Mouse (Mus musculus) forebrain, embryonic 13.5 days (tissue): ENCODE measurements at regions not wholly inside any gene's neighbourhood (a gene's known extent, or its start where the extent isn't known, plus 50 kb on each side); places are given as distances from the start of the nearest gene placed in this dataset.

Experiments
- ATAC-seq: fragments of 200-750 bp; cut with Nextera tagmentation; 2 replicates; pipeline ENCODE4 v1.8.0; 2017
- H3K27ac ChIP-seq: fragments of 300-500 bp; sonication (generic); 2 replicates; pipeline ENCODE4 v1.5.1; 2015; ENCODE audit warnings: inconsistent platforms, mild to moderate bottlenecking, moderate library complexity
- H3K27me3 ChIP-seq: fragments of 300-500 bp; sonication (generic); 2 replicates; pipeline ENCODE4 v1.6.1; 2015; ENCODE audit warnings: mild to moderate bottlenecking, inconsistent platforms
- H3K36me3 ChIP-seq: fragments of 300-500 bp; sonication (generic); 2 replicates; pipeline ENCODE4 v1.6.1; 2015; ENCODE audit warnings: mild to moderate bottlenecking, inconsistent platforms; ENCODE audit not compliant: poor library complexity, severe bottlenecking
- H3K4me1 ChIP-seq: fragments of 300-500 bp; sonication (generic); 2 replicates; pipeline ENCODE4 v1.6.1; 2015; ENCODE audit warnings: inconsistent platforms
- H3K4me2 ChIP-seq: fragments of 300-500 bp; sonication (generic); 2 replicates; pipeline ENCODE4 v1.6.1; 2015; ENCODE audit warnings: inconsistent platforms, mild to moderate bottlenecking, moderate library complexity
- H3K4me3 ChIP-seq: fragments of 300-500 bp; sonication (generic); 2 replicates; pipeline ENCODE4 v1.5.1; 2015; ENCODE audit warnings: mild to moderate bottlenecking, inconsistent platforms
- H3K9ac ChIP-seq: fragments of 300-500 bp; sonication (generic); 2 replicates; pipeline ENCODE4 v1.6.1; 2015; ENCODE audit warnings: mild to moderate bottlenecking, inconsistent platforms
- H3K9me3 ChIP-seq: fragments of 300-500 bp; sonication (generic); replicated peaks from 2 replicates; pipeline ENCODE4 v1.6.1; 2016; ENCODE audit warnings: inconsistent platforms
- WGBS: fragments of 180-500 bp; shearing (Covaris S2); methylation state at CpG from one replicate; pipeline ENCODE4 v1.1.7; 2015; 5-methylcytosine and 5-hydroxymethylcytosine counted together

- Histone ChIP-seq H3K36me3 (peaks cover 24% of the 10 kb centered on the region), H3K9ac (no peak overlapping the region), H3K27me3 (no peaks in the 10 kb centered on the region), H3K4me3 (no peak overlapping the region), H3K9me3 (no peaks in the 10 kb centered on the region), H3K4me1 (no peaks in the 10 kb centered on the region; the same call in 1 of the 2 replicates), H3K4me2 (no peak overlapping the region), H3K27ac (no peak overlapping the region)
- 96% methylated on average over 2 of the region's 2 CpGs for WGBS
- no peak for ATAC-seq
These were observed 326.5 kb upstream of the Ubash3b start for GRCm38 (mm10) chr9:41488046-41488445.

GRCm38 (mm10) chr9:41483218-41483617, 321.7 kb upstream of the Ubash3b start:
- H3K9me3 ChIP-seq = no peaks in the 10 kb centered on the region
- H3K4me2 ChIP-seq = no peak overlapping the region
- peaks cover under 1% of the 10 kb centered on the region; the same call in 1 of the 2 replicates for H3K4me1 ChIP-seq
- H3K27ac ChIP-seq = no peak overlapping the region
- ATAC-seq = no peak
- H3K36me3 ChIP-seq = peaks cover 16% of the 10 kb centered on the region
- H3K4me3 ChIP-seq = no peak overlapping the region
- H3K27me3 ChIP-seq = no peaks in the 10 kb centered on the region
- 91% methylated on average over 3 of the region's 3 CpGs for WGBS
- no peak overlapping the region for H3K9ac ChIP-seq

GRCm38 (mm10) chr9:41481611-41482266, 320.2 kb upstream of the Ubash3b start:
- Histone ChIP-seq H3K27me3 (no peaks in the 10 kb centered on the region), H3K4me3 (no peak overlapping the region), H3K9ac (no peak overlapping the region), H3K9me3 (no peaks in the 10 kb centered on the region), H3K36me3 (peaks cover 5% of the 10 kb centered on the region), H3K4me1 (peaks cover 6% of the 10 kb centered on the region; the same call in 1 of the 2 replicates), H3K27ac (no peak overlapping the region), H3K4me2 (no peak overlapping the region)
- WGBS = 93% methylated on average over 6 of the region's 6 CpGs
- ATAC-seq = no peak

- H3K9me3 ChIP-seq = no peaks in the 10 kb centered on the region
- H3K4me1 ChIP-seq = peaks cover 20% of the 10 kb centered on the region
- no peaks in the 10 kb centered on the region for H3K27me3 ChIP-seq
- peaks cover 5% of the 10 kb centered on the region; the same call in 1 of the 2 replicates for H3K36me3 ChIP-seq
- H3K4me3 ChIP-seq = no peak overlapping the region
- 88% methylated on average over 13 of the region's 13 CpGs for WGBS
- no peak for ATAC-seq
- no peak overlapping the region for H3K27ac ChIP-seq
- H3K9ac ChIP-seq = no peak overlapping the region
- H3K4me2 ChIP-seq = no peak overlapping the region
These were observed 318.6 kb upstream of the Ubash3b start for GRCm38 (mm10) chr9:41479854-41480749.

- WGBS = 95% methylated on average over 5 of the region's 5 CpGs
- Histone ChIP-seq H3K9me3 (no peaks in the 10 kb centered on the region), H3K27me3 (no peaks in the 10 kb centered on the region), H3K27ac (no peak overlapping the region), H3K4me3 (no peak overlapping the region), H3K36me3 (peaks cover 5% of the 10 kb centered on the region; the same call in 1 of the 2 replicates), H3K4me1 (peaks cover 30% of the 10 kb centered on the region), H3K4me2 (no peak overlapping the region), H3K9ac (no peak overlapping the region)
- ATAC-seq = no peak
These were observed 317.6 kb upstream of the Ubash3b start for GRCm38 (mm10) chr9:41479085-41479484.

GRCm38 (mm10) chr9:41478106-41478848, 316.8 kb upstream of the Ubash3b start:
- Histone ChIP-seq H3K4me2 (no peak overlapping the region), H3K27me3 (no peaks in the 10 kb centered on the region), H3K36me3 (peaks cover 5% of the 10 kb centered on the region; the same call in 1 of the 2 replicates), H3K9ac (no peak overlapping the region), H3K4me3 (no peak overlapping the region), H3K4me1 (peaks cover 36% of the 10 kb centered on the region), H3K27ac (no peak overlapping the region), H3K9me3 (no peaks in the 10 kb centered on the region)
- WGBS = 84% methylated on average over 7 of the region's 7 CpGs
- ATAC-seq = no peak

- peak overlapping the region; percentile 77; the same call in 1 of the 2 replicates for H3K27ac ChIP-seq
- H3K4me2 ChIP-seq = peak overlapping the region; percentile 56
- H3K4me1 ChIP-seq = peaks cover 40% of the 10 kb centered on the region
- H3K36me3 ChIP-seq = 0 out of 2 replicates have a peak, but pooled peaks cover 2% of the 10 kb centered on the region
- 66% methylated on average over 8 of the region's 8 CpGs for WGBS
- peak overlapping the region; percentile 29 for H3K4me3 ChIP-seq
- no peak for ATAC-seq
- H3K27me3 ChIP-seq = no peaks in the 10 kb centered on the region
- H3K9ac ChIP-seq = peak overlapping the region; percentile 60
- no peaks in the 10 kb centered on the region for H3K9me3 ChIP-seq
These were observed 313.8 kb upstream of the Ubash3b start for GRCm38 (mm10) chr9:41475326-41475725.

GRCm38 (mm10) chr9:41474945-41475297, 313.4 kb upstream of the Ubash3b start:
- 64% methylated on average over 6 of the region's 6 CpGs for WGBS
- Histone ChIP-seq H3K9ac (peak overlapping the region; percentile 60), H3K4me3 (peak overlapping the region; percentile 29)

GRCm38 (mm10) chr9:41474244-41474944, 312.9 kb upstream of the Ubash3b start:
- peak; percentile 91 for ATAC-seq
- H3K27ac ChIP-seq = peak overlapping the region; percentile 77
- H3K36me3 ChIP-seq = no peaks in the 10 kb centered on the region
- 43% methylated on average over 11 of the region's 11 CpGs for WGBS
- H3K4me2 ChIP-seq = peak overlapping the region; percentile 56
- peaks cover 48% of the 10 kb centered on the region for H3K4me1 ChIP-seq
- H3K27me3 ChIP-seq = no peaks in the 10 kb centered on the region
- H3K4me3 ChIP-seq = peak overlapping the region; percentile 29
- H3K9me3 ChIP-seq = no peaks in the 10 kb centered on the region
- peak overlapping the region; percentile 60 for H3K9ac ChIP-seq

More at GRCm38 (mm10) chr9:41474945-41475297, 313.4 kb upstream of the Ubash3b start:
- Histone ChIP-seq H3K9me3 (no peaks in the 10 kb centered on the region), H3K36me3 (0 out of 2 replicates have a peak, but pooled peaks cover 2% of the 10 kb centered on the region), H3K4me1 (peaks cover 44% of the 10 kb centered on the region), H3K27me3 (no peaks in the 10 kb centered on the region), H3K4me2 (peak overlapping the region; percentile 56), H3K27ac (peak overlapping the region; percentile 77)
- peak; percentile 62 for ATAC-seq

- Histone ChIP-seq H3K9ac (no peak overlapping the region), H3K36me3 (no peaks in the 10 kb centered on the region), H3K4me1 (peaks cover 48% of the 10 kb centered on the region), H3K4me3 (no peak overlapping the region), H3K27me3 (no peaks in the 10 kb centered on the region), H3K9me3 (no peaks in the 10 kb centered on the region), H3K27ac (peak overlapping the region; percentile 77; the same call in 1 of the 2 replicates), H3K4me2 (no peak overlapping the region)
- WGBS = 88% methylated on average over 5 of the region's 5 CpGs
- no peak for ATAC-seq
These were observed 312.0 kb upstream of the Ubash3b start for GRCm38 (mm10) chr9:41473506-41473905.

- ATAC-seq = no peak
- peaks cover 40% of the 10 kb centered on the region for H3K4me1 ChIP-seq
- WGBS = 94% methylated on average over 3 of the region's 3 CpGs
- no peaks in the 10 kb centered on the region for H3K27me3 ChIP-seq
- no peaks in the 10 kb centered on the region for H3K9me3 ChIP-seq
- no peaks in the 10 kb centered on the region for H3K36me3 ChIP-seq
- no peak overlapping the region for H3K4me2 ChIP-seq
- no peak overlapping the region for H3K27ac ChIP-seq
- no peak overlapping the region for H3K4me3 ChIP-seq
- H3K9ac ChIP-seq = no peak overlapping the region
These were observed 309.8 kb upstream of the Ubash3b start for GRCm38 (mm10) chr9:41471345-41471744.
